Mouse (Mus musculus) gastrocnemius, adult 18-20 months (tissue): ENCODE measurements at regions not wholly inside any gene's neighbourhood (a gene's known extent, or its start where the extent isn't known, plus 50 kb on each side); places are given as distances from the start of the nearest gene placed in this dataset.

Source experiments
- DNase-seq: peaks from one replicate; pipeline ENCODE4 v3.0.0; 2021; ENCODE audit warnings: low spot score

DNA sequence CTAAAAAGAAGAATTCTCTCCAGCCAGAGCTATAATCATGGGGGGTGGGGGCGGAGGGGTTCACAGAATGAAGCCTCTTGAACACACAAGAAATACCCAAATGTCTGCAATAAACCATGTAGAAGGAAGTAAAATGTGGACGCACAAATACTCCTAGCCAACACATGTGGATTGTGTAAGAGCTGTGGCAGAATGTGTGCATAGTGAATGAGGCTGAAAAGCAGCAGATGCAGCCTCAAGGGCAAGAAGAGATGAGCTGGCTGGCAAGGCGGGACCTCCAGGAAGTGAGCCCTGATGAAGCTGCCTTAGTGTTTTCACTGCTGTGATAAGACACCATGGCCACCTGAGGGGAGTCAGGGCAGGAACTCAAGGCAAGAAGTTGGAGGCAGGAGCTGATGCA, 53.3 kb upstream of the Arhgap28 start:
- no peak for DNase-seq

DNA sequence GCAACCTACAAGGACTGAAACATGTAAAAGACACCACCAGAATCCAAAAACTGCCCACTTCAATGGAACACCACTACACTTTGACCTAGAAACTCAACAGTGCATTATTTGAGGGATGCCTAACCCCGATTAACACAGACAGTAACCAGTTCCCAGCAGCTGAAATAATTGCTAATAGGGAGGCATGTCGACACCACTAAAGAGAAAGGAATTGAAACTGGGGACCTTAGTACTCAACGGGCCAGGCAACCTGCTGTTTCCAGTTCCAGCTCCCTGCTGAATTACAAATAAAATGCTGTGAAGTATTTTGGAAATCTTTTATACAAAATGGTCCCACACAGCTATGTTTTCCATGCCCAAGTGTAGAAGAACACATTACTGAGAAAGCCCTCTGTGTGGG, 56.5 kb upstream of the Arhgap28 start:
- DNase-seq, result no peak

GRCm38 (mm10) chr17:68065751-68066150, 61.8 kb upstream of the Arhgap28 start:
- DNase-seq, result peak; percentile 5

GRCm38 (mm10) chr17:68066204-68066603, 62.3 kb upstream of the Arhgap28 start:
- DNase-seq, result no peak

DNA sequence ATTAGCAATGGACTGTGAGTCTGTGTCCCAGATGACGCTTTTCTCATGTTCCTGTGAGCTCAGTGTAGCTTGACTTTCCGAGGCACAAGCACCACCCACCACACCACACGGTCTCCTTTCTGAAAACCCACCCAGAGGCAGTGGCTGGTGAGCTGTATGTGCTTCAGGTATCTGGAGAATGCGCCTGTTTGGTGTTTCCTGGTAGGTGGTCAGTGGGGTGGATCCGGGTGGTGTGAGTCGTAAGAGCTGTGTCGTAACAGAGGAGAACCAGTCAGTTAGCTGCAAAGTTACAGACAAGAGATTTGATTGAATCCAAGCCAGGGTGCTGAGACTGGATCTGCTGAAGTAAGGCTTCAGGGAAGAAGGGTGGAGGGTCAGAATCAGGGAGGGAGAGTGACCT, 65.1 kb upstream of the Arhgap28 start:
- DNase-seq, result no peak

- DNase-seq, result no peak
Measured at GRCm38 (mm10) chr17:68069484-68069883, 65.6 kb upstream of the Arhgap28 start.

DNA sequence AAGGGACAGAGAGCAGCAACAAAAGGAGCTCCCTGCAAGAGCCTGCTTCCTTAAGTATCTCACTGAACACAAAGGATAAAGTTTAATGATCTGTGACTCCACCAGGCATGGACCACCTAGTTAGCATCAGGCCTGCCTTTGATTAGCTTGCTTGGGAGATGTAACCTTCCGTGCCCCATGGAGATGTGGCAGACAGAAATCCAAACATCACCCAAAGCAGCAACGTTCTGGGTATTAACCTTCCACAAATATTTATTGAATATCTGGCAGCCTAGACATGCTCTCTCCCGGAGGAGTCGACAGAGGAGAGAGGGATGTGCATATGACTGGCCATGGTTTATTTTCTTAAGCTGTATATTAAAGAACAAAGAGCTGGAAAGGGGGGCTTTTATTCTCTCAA, 67.6 kb upstream of the Arhgap28 start:
- no peak for DNase-seq

GRCm38 (mm10) chr17:68075712-68076111, 71.8 kb upstream of the Arhgap28 start:
- no peak for DNase-seq

DNA sequence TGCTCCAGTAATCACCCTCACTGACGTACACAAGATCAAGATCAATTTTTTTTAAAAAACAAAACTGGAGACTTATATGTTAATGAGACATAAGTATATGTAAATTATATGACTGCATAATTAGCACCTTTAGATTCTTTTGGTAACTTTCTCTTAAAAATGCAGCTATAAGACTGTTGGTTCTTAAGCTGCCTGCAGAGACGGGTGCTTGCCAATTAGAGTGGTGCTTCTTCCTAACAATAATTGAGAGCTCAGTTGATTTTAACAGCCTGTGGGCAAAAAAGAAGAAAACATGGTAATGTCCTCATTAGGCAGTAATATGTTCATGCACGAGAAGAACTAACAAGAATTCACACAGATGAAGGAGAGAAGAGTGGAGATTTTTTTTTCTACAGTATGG, 74.8 kb upstream of the Arhgap28 start:
- DNase-seq, result no peak

GRCm38 (mm10) chr17:68084446-68084845, 80.5 kb upstream of the Arhgap28 start:
- no peak for DNase-seq

- DNase-seq, result no peak
Measured at GRCm38 (mm10) chr17:68087149-68087548, 83.2 kb upstream of the Arhgap28 start.

DNA sequence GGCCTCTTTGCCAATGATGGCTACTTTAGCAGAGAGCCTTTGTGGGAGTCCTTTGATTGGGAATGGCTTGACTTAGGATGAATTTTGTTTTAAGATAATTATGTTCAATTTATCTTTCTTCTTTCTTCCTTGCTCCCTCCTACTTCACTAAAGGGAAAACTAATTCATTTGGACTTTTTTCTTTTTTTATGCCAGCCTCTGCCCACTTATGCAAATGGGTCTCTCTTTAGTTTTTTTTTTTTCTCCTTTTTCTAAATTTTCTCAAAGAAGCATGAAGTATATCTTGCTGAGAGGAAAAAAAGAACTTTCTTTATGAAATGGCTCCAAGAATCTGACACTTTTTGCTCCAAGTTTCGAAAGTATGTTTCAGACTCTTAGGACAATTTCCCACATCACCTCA, 85.3 kb upstream of the Arhgap28 start:
- DNase-seq, result no peak

- no peak for DNase-seq
Measured at GRCm38 (mm10) chr17:68089830-68090229, 85.9 kb upstream of the Arhgap28 start.

GRCm38 (mm10) chr17:68096982-68097381, 93.1 kb upstream of the Arhgap28 start:
- no peak for DNase-seq

- no peak for DNase-seq
Measured at GRCm38 (mm10) chr17:68097436-68097835, 93.5 kb upstream of the Arhgap28 start.

GRCm38 (mm10) chr17:68100093-68100492, 96.2 kb upstream of the Arhgap28 start:
- DNase-seq, result no peak

DNA sequence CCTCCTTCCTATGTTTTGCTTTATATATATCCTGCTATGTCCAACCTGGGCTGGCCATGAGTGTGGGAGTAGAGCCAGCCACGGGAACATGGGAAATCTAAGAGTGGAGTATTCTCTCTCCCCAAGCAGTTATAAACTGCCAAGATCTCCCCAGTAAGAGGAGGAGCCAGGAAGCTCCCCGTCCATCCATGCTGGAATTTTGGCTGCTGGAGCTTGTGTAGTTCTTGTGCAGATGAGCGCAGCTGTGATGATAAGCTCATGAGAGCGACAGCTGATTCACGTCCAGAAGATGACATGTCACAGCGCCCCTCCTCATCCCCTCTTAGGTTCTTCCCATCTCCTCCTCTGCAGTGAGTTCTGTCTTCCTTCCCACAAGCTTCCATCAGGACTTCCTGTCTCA, 99.4 kb upstream of the Arhgap28 start:
- DNase-seq, result no peak

DNA sequence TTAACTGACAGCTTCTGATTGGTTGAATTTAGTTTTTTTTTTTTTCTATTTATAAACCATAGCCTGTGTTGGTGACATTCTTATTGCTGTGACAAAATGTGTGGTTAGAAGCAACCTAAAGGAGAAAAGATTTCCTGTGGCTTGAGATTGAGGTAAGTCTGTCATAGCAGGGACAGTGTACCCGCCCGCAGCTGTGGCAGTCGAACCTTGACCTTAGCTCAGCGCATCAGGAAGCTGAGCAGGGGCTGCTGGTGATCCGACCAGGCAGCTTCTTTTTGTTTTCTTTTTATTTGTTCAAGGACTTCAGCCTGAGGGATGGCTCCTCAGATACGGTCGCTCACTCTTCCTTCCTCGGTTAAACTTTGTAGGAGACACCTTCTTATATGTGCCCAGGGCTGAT, 102.4 kb upstream of the Arhgap28 start:
- no peak for DNase-seq

DNA sequence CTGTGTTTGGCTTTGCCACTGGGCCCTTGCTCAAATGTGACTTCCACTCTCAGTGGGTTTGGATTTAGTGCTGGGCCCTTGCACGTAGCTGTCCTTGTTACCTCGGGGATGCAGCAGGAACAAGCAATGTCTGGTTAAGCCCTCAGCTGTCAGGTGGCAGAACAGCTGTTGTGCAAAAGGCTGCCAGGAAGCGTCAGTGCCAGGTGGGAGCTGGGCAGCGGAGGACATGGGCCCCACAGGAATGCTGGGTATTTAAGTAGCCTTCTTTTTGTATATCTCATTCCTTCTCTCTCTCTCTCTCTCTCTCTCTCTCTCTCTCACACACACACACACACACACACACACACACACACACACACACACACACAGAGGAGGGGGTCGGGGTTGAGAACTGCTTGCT, 104.0 kb upstream of the Arhgap28 start:
- no peak for DNase-seq

- DNase-seq, result no peak
Measured at GRCm38 (mm10) chr17:68111834-68112473, 108.0 kb upstream of the Arhgap28 start.

- DNase-seq, result no peak
Measured at GRCm38 (mm10) chr17:68112763-68113330, 108.9 kb upstream of the Arhgap28 start.

DNA sequence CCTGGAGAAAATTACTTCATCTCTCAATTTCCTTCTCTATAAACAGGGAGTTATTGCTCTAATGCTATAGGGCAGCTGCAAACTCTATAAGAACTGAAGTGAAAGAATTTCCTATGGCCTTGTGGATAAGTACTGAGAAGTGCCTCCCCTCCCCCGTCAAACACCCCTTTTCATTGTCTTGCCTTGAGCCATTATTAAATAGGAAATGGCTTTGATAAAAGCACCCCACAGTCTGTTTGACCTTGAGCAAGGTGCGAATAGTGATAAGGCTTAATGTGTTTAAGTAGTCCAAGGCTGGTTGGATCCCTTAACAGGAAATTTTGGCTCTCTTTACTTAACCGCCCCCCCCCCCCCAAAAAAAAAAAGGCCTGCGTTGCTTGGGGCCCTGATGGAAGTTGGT, 111.7 kb upstream of the Arhgap28 start:
- no peak for DNase-seq

DNA sequence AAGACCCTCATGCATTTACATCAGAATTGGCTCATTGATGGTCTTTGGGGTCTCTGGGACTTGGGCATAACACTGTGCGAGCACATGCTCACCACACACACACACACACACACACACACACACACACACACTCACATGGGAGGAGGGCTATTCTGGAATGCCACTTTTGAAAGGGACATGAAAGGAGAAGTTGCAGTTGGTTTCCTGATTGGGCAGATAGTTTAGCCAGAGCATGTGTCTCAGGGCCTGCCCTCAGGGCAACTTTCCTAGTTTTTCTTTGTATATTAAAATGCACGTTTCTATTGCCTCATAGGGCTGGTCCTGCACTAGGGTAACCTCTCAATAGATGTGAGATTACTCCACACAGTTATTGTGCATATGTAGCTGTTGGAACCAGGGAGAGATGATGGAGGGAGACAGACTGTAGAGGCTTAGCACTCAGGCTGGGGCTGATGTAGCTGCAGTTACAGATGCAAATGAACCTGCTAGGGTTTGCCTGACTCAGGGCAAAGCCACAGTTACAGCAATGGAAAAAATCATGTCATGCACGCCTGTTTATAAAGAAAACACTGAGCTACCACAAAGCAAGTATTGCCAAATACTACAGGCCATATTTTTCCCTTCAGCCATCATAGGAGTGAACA, 115.3 kb upstream of the Arhgap28 start:
- no peak for DNase-seq
